Mouse (Mus musculus) CH12.LX (cell line): ENCODE data around the gene Kcnd3. TPM values are rescaled to one million over a fixed set of nuclear protein-coding genes. Genes with fewer than 3 reads are reported as not detected.

ENCODE experiments used
- DNase-seq: peaks from one replicate; pipeline ENCODE4 v3.0.0-alpha.2; 2013; ENCODE audit errors: extremely low read depth
- H3K27ac ChIP-seq: 2 replicates; pipeline ENCODE4 v1.5.1; 2012; ENCODE audit warnings: low read depth, mild to moderate bottlenecking, control low read depth, moderate library complexity; ENCODE audit not compliant: insufficient read depth
- H3K27me3 ChIP-seq: replicated peaks from 2 replicates; pipeline ENCODE3; 2012; ENCODE audit warnings: inconsistent platforms
- H3K36me3 ChIP-seq, 2 experiments: replicated peaks in 1 of 2; 2 replicates each; pipeline versions ENCODE3 to v1.6.1; 2012; ENCODE audit warnings: inconsistent platforms in 1 of 2, low read length in 1 of 2, mild to moderate bottlenecking in 1 of 2, mixed read lengths in 1 of 2, moderate library complexity in 1 of 2; ENCODE audit not compliant: control insufficient read depth in 1 of 2, insufficient read depth in 1 of 2
- H3K4me1 ChIP-seq, 2 experiments: 2 replicates each; pipeline ENCODE4 v1.6.1; 2012; ENCODE audit warnings: inconsistent platforms in 1 of 2, moderate library complexity in 1 of 2; ENCODE audit not compliant: insufficient read depth in 2 of 2, control insufficient read depth in 1 of 2
- H3K4me2 ChIP-seq: 2 replicates; pipeline ENCODE4 v1.6.1; 2012; ENCODE audit warnings: low read depth, mild to moderate bottlenecking, control low read depth; ENCODE audit not compliant: poor library complexity, insufficient read depth, severe bottlenecking
- H3K4me3 ChIP-seq, 3 experiments: fragments of 150-350 bp in 1 of 3; sonication (generic) in 1 of 3; replicated peaks in 1 of 3; 2 replicates each; pipeline versions ENCODE3 to v1.5.1; 2011 to 2012; ENCODE audit warnings: low read depth in 2 of 3, low read length in 2 of 3, mild to moderate bottlenecking in 2 of 3, moderate library complexity in 2 of 3, control low read depth in 1 of 3, improper control_type of control experiment in 1 of 3, inconsistent platforms in 1 of 3, mixed read lengths in 1 of 3; ENCODE audit not compliant: poor library complexity in 1 of 3
- H3K79me2 ChIP-seq: replicated peaks from 2 replicates; pipeline ENCODE4 v1.6.1; 2012; ENCODE audit warnings: mild to moderate bottlenecking, moderate library complexity; ENCODE audit not compliant: control insufficient read depth, poor library complexity, insufficient read depth, severe bottlenecking; ENCODE audit errors: extremely low read depth
- H3K9ac ChIP-seq: 2 replicates; pipeline ENCODE4 v1.6.1; 2012; ENCODE audit warnings: low read depth, mild to moderate bottlenecking, control low read depth, moderate library complexity; ENCODE audit not compliant: insufficient read depth
- H3K9me3 ChIP-seq: replicated peaks from 2 replicates; pipeline ENCODE3; 2012; ENCODE audit warnings: low read length, inconsistent platforms, mixed read lengths
- CHD1 ChIP-seq: IDR thresholded peaks from 2 replicates; pipeline ENCODE4 v1.6.1; 2012; ENCODE audit warnings: low read depth, low read length, improper control_type of control experiment, inconsistent platforms
- CTCF ChIP-seq, 2 experiments: IDR thresholded peaks in 1 of 2; conservative IDR thresholded peaks in 1 of 2; 2 replicates each; pipeline ENCODE4 v1.5.1; 2011 to 2012; ENCODE audit warnings: low read depth in 2 of 2, low read length in 2 of 2, improper control_type of control experiment in 1 of 2, inconsistent platforms in 1 of 2, mild to moderate bottlenecking in 1 of 2, moderate library complexity in 1 of 2
- E2F4 ChIP-seq: IDR thresholded peaks from 2 replicates; pipeline ENCODE4 v1.6.1; 2011; ENCODE audit warnings: low read depth, low read length, improper control_type of control experiment; ENCODE audit not compliant: insufficient replicate concordance
- ETS1 ChIP-seq: conservative IDR thresholded peaks from 2 replicates; pipeline ENCODE4 v1.6.1; 2012; ENCODE audit warnings: low read depth, mild to moderate bottlenecking, inconsistent platforms, low read length, improper control_type of control experiment, moderate library complexity
- GABPA ChIP-seq: IDR thresholded peaks from 2 replicates; pipeline ENCODE4 v1.6.1; 2012; ENCODE audit warnings: low read depth, low read length, improper control_type of control experiment, inconsistent platforms; ENCODE audit not compliant: insufficient replicate concordance
- HCFC1 ChIP-seq: IDR thresholded peaks from 2 replicates; pipeline ENCODE4 v1.6.1; 2012; ENCODE audit warnings: low read depth, mild to moderate bottlenecking, inconsistent platforms, low read length, improper control_type of control experiment
- JUND ChIP-seq: conservative IDR thresholded peaks from 2 replicates; pipeline ENCODE4 v1.6.1; 2011; ENCODE audit warnings: low read depth, low read length, improper control_type of control experiment
- MAFK ChIP-seq: IDR thresholded peaks from 2 replicates; pipeline ENCODE4 v1.6.1; 2011; ENCODE audit warnings: low read length, improper control_type of control experiment; ENCODE audit not compliant: insufficient replicate concordance
- MAX ChIP-seq: IDR thresholded peaks from 2 replicates; pipeline ENCODE4 v1.6.1; 2011; ENCODE audit warnings: low read length, improper control_type of control experiment
- MEF2A ChIP-seq: IDR thresholded peaks from 2 replicates; pipeline ENCODE4 v1.6.1; 2014; ENCODE audit warnings: low read depth, mild to moderate bottlenecking, inconsistent platforms, low read length, improper control_type of control experiment, borderline replicate concordance
- MXI1 ChIP-seq: IDR thresholded peaks from 2 replicates; pipeline ENCODE4 v1.6.1; 2011; ENCODE audit warnings: mild to moderate bottlenecking, low read depth, low read length, improper control_type of control experiment
- MYC ChIP-seq: IDR thresholded peaks from 2 replicates; pipeline ENCODE4 v1.6.1; 2011; ENCODE audit warnings: low read depth, mild to moderate bottlenecking, improper control_type of control experiment, low read length
- NRF1 ChIP-seq: IDR thresholded peaks from 2 replicates; pipeline ENCODE4 v1.6.1; 2014; ENCODE audit warnings: low read depth, mild to moderate bottlenecking, inconsistent platforms, low read length, improper control_type of control experiment, moderate library complexity
- PAX5 ChIP-seq: IDR thresholded peaks from 2 replicates; pipeline ENCODE4 v1.6.1; 2012; ENCODE audit warnings: low read length, inconsistent platforms, mixed read lengths
- RCOR1 ChIP-seq: conservative IDR thresholded peaks from 2 replicates; pipeline ENCODE4 v1.6.1; 2012; ENCODE audit warnings: low read depth, mild to moderate bottlenecking, inconsistent platforms, low read length, improper control_type of control experiment
- SMC3 ChIP-seq: IDR thresholded peaks from 2 replicates; pipeline ENCODE4 v1.6.1; 2011; ENCODE audit warnings: low read depth, low read length, improper control_type of control experiment
- USF1 ChIP-seq: IDR thresholded peaks from 2 replicates; pipeline ENCODE4 v1.6.1; 2014; ENCODE audit warnings: low read depth, mild to moderate bottlenecking, inconsistent platforms, low read length, improper control_type of control experiment
- USF2 ChIP-seq: conservative IDR thresholded peaks from 2 replicates; pipeline ENCODE4 v1.6.1; 2011; ENCODE audit warnings: low read depth, low read length, improper control_type of control experiment
- ZC3H11A ChIP-seq: IDR thresholded peaks from 2 replicates; pipeline ENCODE4 v1.6.1; 2012; ENCODE audit warnings: low read depth, mild to moderate bottlenecking, inconsistent platforms, low read length, improper control_type of control experiment
- ZKSCAN1 ChIP-seq: IDR thresholded peaks from 2 replicates; pipeline ENCODE4 v1.6.1; 2012; ENCODE audit warnings: low read depth, inconsistent platforms, low read length, improper control_type of control experiment, borderline replicate concordance
- ZMIZ1 ChIP-seq: IDR thresholded peaks from 2 replicates; pipeline ENCODE4 v1.6.1; 2012; ENCODE audit warnings: low read depth, mild to moderate bottlenecking, inconsistent platforms, low read length, improper control_type of control experiment
- dilution Hi-C: fragments of 300-500 bp; cut with MboI; formaldehyde crosslinking; loops from 2 replicates; pipeline ENCODE4 v1.14.3; 2020; ENCODE audit warnings: low sequenced_read_pairs; ENCODE audit not compliant: extremely low pct_unique_long_range_greater_than_20kb, extremely low pct_ligation_motif_present
- in situ Hi-C: fragments of 300-500 bp; cut with MboI; formaldehyde crosslinking; loops from 3 replicates; pipeline ENCODE4 v1.14.3; 2019; ENCODE audit warnings: low sequenced_read_pairs, low pct_ligation_motif_present, low pct_unique_long_range_greater_than_20kb, mixed read lengths
- polyA plus RNA-seq: library from polyadenylated mRNA; unstranded; fragments of >175 nt; gene quantifications from 2 replicates; pipeline ENCODE4 v1.2.1, GENCODE M21; 2012; ENCODE audit warnings: low read depth; ENCODE audit not compliant: insufficient read length
- total RNA-seq, 2 experiments: library from RNA; depleted of rRNA; stranded (reverse); fragments of 300-350 nt in 1 of 2; fragments of >200 nt in 1 of 2; gene quantifications; 2 replicates each; pipeline ENCODE4 v1.2.3; 2012 to 2014

Gene Kcnd3
- total and polyA plus RNA-seq, 3 experiments = not detected

DNA sequence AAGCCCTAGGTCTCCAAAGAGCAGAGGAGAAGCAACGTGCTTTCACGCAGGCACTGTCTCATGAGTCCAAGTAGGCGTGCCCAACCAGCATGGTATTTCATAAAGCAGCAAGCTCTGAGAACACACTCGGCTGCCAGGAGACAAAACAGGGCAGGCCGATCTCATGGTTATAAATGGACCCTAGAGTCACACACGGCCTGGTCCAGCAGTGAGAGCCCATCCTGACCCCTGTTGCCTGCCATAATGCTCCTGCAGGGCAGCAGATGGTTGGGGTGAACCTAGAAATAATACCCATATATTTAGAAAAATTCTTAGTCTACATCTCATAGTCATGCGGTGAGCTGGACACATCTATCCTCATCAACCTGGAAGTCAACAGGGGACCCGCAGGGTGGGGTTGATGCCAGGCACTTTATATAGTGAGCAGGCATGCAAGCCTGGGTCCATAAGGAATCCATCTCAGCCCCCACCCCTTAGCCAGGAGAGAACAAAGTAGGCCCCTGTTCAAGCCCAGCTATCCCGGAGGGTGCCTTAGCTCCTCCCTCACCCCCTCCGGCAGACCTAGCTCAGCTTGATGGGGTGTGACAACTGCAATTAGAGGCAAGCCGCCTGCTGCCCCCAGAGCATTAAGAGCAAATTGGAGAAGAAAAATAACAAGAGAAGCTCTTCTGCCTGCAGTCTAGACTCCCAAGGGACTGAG, 265.9 kb downstream of the Kcnd3 start:
- H3K4me3 ChIP-seq = no peak overlapping the region
- H3K79me2 ChIP-seq = no peaks in the 10 kb centered on the region
- TF ChIP-seq SMC3 = no peak
- no peak for TF ChIP-seq ZKSCAN1
- TF ChIP-seq MEF2A = no peak
- no peak for TF ChIP-seq RCOR1
- no peak for TF ChIP-seq ETS1
- TF ChIP-seq CHD1 = no peak
- no peak for TF ChIP-seq MXI1
- no peak for TF ChIP-seq JUND
- no peak for TF ChIP-seq USF1
- TF ChIP-seq MYC = no peak
- TF ChIP-seq ZMIZ1 = no peak
- TF ChIP-seq HCFC1 = no peak
- no peak for TF ChIP-seq GABPA
- TF ChIP-seq NRF1 = no peak
- no peak for TF ChIP-seq PAX5
- no peak for TF ChIP-seq MAX
- TF ChIP-seq MAFK = no peak
- no peak for TF ChIP-seq ZC3H11A
- TF ChIP-seq E2F4 = no peak
- no peak for TF ChIP-seq USF2
- no peaks in the 10 kb centered on the region for H3K27me3 ChIP-seq
- peaks cover 2 to 41% of the 10 kb centered on the region in 2 experiments; a peak in 3 of 4 replicates for H3K4me1 ChIP-seq
- no peak for DNase-seq
- H3K9ac ChIP-seq = no peak overlapping the region
- no peak overlapping the region for H3K27ac ChIP-seq
- H3K9me3 ChIP-seq = no peaks in the 10 kb centered on the region
- in situ Hi-C loops (no loop called here), dilution Hi-C loops (no loop called here)
- no peak overlapping the region for H3K4me2 ChIP-seq
- H3K36me3 ChIP-seq = peaks cover 10 to 24% of the 10 kb centered on the region in 2 experiments

DNA sequence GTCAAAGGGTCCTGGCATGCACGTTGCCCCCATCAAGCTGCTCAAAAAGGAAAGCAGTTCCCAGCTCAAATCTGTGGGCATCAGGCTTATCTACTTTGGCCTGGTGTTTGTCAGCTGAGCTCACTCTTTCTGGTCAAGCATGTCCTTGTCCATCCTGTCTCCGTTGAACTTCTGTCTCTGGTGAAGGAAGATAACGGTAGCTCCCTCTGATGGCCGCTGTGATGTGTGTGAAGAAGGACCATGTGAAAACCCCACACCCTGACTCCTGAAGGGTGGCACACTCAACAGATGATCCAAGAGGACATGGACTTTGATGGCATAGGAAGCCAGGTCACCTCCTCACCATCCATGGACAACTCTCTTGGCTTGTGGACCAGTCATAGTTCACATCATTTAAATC, 266.6 kb downstream of the Kcnd3 start:
- Histone ChIP-seq H3K27me3 (no peaks in the 10 kb centered on the region), H3K9ac (no peak overlapping the region), H3K9me3 (no peaks in the 10 kb centered on the region), H3K27ac (no peak overlapping the region), H3K79me2 (no peaks in the 10 kb centered on the region), H3K4me2 (no peak overlapping the region), H3K4me3 (no peak overlapping the region), H3K4me1 (peaks cover 4 to 45% of the 10 kb centered on the region in 2 experiments; a peak in 3 of 4 replicates), H3K36me3 (peaks cover 10 to 28% of the 10 kb centered on the region in 2 experiments)
- TF ChIP-seq CTCF (conservative IDR thresholded peaks at IDR 0.05 in 1 of 2, IDR thresholded peaks at IDR 0.05 in 1 of 2; ENCODE audit: low read depth in 2 of 2, low read length in 2 of 2) (peak in 1 of 2 experiments; percentile 24; a peak in 1 of 4 replicates), NRF1 (no peak), SMC3 (peak; percentile 19; the same call in 1 of the 2 replicates)
- in situ Hi-C loops (no loop called here), dilution Hi-C loops (no loop called here)
- no peak for DNase-seq
